Mouse (Mus musculus) E14TG2a.4 (cell line): ENCODE results near the gene Eif4g1.

Experiments used
- CTCF ChIP-seq: conservative IDR thresholded peaks from 2 replicates; pipeline ENCODE4 v1.5.1; 2014; ENCODE audit warnings: low read length
- NANOG ChIP-seq: IDR thresholded peaks from 2 replicates; pipeline ENCODE4 v1.6.1; 2014; ENCODE audit warnings: borderline replicate concordance, low read length, mixed read lengths
- POU5F1 ChIP-seq: IDR thresholded peaks from 2 replicates; pipeline ENCODE4 v1.6.1; 2014; ENCODE audit warnings: low read length, borderline replicate concordance

DNA sequence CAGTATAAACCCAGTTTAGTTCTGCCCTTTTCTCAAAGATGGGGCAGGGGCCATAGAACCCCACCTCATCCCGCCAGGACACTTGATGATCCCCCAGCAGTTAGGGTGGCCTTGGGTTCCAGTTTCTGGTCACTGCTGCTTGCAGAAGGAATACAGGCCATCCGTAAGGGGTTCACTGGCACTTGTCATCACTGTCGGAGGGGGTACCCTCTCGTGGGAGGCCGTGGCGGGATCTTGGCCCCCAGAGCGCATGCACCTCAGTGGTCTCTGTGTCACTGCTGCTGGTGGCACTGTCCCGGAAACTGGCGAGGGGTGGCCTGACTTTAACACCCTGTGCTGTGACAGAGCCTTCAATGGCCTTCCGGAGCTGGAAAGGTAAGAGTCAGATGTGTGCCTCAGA, 35.0 kb downstream of the Eif4g1 start:
- no peak for TF ChIP-seq CTCF
- no peak for TF ChIP-seq POU5F1
- TF ChIP-seq NANOG, result no peak
